Mouse (Mus musculus) small intestine, adult 10 weeks (tissue): ENCODE results near the gene Traf3ip3. TPM values are rescaled to one million over a fixed set of nuclear protein-coding genes. Genes with fewer than 3 reads are reported as not detected.

ENCODE experiments used
- polyA plus RNA-seq: library from polyadenylated mRNA; stranded (reverse); fragments of 350-450 nt; fragmentation: Illumina TruSeq; extraction: RNeasy Lipid Tissue Mini Kit (QIAGEN cat#74804); gene quantifications from one replicate; pipeline ENCODE4 v1.2.3, GENCODE M21; 2014; ENCODE audit warnings: low replicate concordance

Gene Traf3ip3
- 3.6 TPM for polyA plus RNA-seq

GRCm38 (mm10) chr1:193201383-193201778, at the start of gene Traf3ip3:
TSS of gene Traf3ip3 (minus strand) at chr1:193201703.

GRCm38 (mm10) chr1:193207503-193207902, 6.0 kb upstream of the Traf3ip3 start, which contains the start of gene Lamb3:
TSS of gene Lamb3 (plus strand) at chr1:193207699.

GRCm38 (mm10) chr1:193167746-193168145, 33.8 kb downstream of the Traf3ip3 start, which contains the start of gene A130010J15Rik:
TSS of gene A130010J15Rik (plus strand) at chr1:193168046.

GRCm38 (mm10) chr1:193152872-193153271, 48.6 kb downstream of the Traf3ip3 start, which contains the start of gene Irf6:
TSS of gene Irf6 (plus strand) at chr1:193153111.

GRCm38 (mm10) chr1:193129786-193130455, 71.6 kb downstream of the Traf3ip3 start, which contains the start of gene Diexf:
TSS of gene Diexf (minus strand) at chr1:193130272.

Other genes starting within 250 kb of the Traf3ip3 start
- gene Syt14, start 165.9 kb downstream of the Traf3ip3 start, polyA plus RNA-seq: 0.74 TPM
- gene Diexf, start 71.4 kb downstream of the Traf3ip3 start, polyA plus RNA-seq: 6.9 TPM
- 234 TPM for gene Irf6, start 48.6 kb downstream of the Traf3ip3 start, polyA plus RNA-seq
- 17.8 TPM for gene A130010J15Rik, start 33.7 kb downstream of the Traf3ip3 start, polyA plus RNA-seq
- 1.9 TPM for gene Lamb3, start 6.0 kb upstream of the Traf3ip3 start, polyA plus RNA-seq
- gene Hsd11b1, start 62.4 kb upstream of the Traf3ip3 start, polyA plus RNA-seq: 10.7 TPM
- not detected for gene G0s2, start 71.5 kb upstream of the Traf3ip3 start, polyA plus RNA-seq
- not detected for gene Camk1g, start 168.6 kb upstream of the Traf3ip3 start, polyA plus RNA-seq